Comparison of ENCODE assay signal across 35 mouse cellular contexts in the genomic region with DNA sequence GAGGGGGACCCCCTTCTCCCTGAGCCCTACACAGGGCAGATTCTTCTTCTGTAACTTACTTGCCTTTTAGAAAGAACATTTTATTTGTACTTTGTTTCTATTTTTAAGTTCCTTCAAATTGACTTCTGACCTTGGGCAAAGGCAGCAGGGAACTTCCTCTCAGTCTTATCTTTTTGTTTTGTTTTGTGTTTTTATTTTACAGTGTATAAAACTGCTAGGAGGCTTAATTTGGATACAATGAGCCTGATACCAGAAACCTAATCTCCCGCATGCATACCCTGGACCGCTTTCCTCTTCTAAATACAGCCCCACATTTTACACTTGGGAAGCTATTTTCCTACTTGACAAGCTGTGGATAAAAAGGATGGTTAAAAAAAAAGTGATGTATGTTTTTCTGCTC. TPM values are rescaled to one million over a fixed set of nuclear protein-coding genes. Genes with fewer than 3 reads are reported as not detected.
"Had no signal": no experiment of that assay in that cellular context is flagged by ENCODE, and none has a peak within 500 bp of the region (broad histone marks: within the 10 kb centered on the region; RNA-seq: fewer than 3 reads in every experiment).

No protein-coding gene starts in this region.

- H3K4me1 ChIP-seq: limb, embryonic 13.5 days; limb, embryonic 15.5 days; liver, embryonic 12.5 days; liver, embryonic 13.5 days; liver, embryonic 15.5 days; lung, embryonic 15.5 days; megakaryocyte, embryonic 14.5 days; midbrain, embryonic 12.5 days; midbrain, embryonic 13.5 days; midbrain, embryonic 15.5 days; neural tube, embryonic 12.5 days had no signal

- H3K9me3 ChIP-seq: limb, embryonic 10.5 days; limb, embryonic 12.5 days; limb, embryonic 13.5 days; limb, embryonic 15.5 days; liver, embryonic 12.5 days; liver, embryonic 13.5 days; liver, embryonic 15.5 days; lung, embryonic 15.5 days; megakaryocyte, embryonic 14.5 days; midbrain, embryonic 10.5 days; midbrain, embryonic 12.5 days; midbrain, embryonic 13.5 days; midbrain, embryonic 15.5 days; neural tube, embryonic 12.5 days had no signal

- H3K9ac ChIP-seq: limb, embryonic 12.5 days; limb, embryonic 13.5 days; limb, embryonic 15.5 days; liver, embryonic 12.5 days; liver, embryonic 13.5 days; liver, embryonic 14.5 days; liver, embryonic 15.5 days; liver, postnatal 0 days; lung, embryonic 14.5 days; lung, embryonic 15.5 days; midbrain, embryonic 12.5 days; midbrain, embryonic 13.5 days; midbrain, embryonic 15.5 days; neural tube, embryonic 12.5 days had no signal

- H3K27ac ChIP-seq: left cerebral cortex, adult 2 months; limb, embryonic 10.5 days; limb, embryonic 12.5 days; limb, embryonic 13.5 days; limb, embryonic 15.5 days; liver, embryonic 12.5 days; liver, embryonic 13.5 days; liver, embryonic 14.5 days; liver, embryonic 15.5 days; lung, embryonic 15.5 days; macrophage; midbrain, embryonic 10.5 days; midbrain, embryonic 12.5 days; midbrain, embryonic 13.5 days; midbrain, embryonic 15.5 days; neural tube, embryonic 12.5 days had no signal

- H3K4me2 ChIP-seq: limb, embryonic 12.5 days; limb, embryonic 13.5 days; limb, embryonic 15.5 days; liver, embryonic 11.5 days; liver, embryonic 12.5 days; liver, embryonic 13.5 days; liver, embryonic 15.5 days; lung, embryonic 14.5 days; lung, embryonic 15.5 days; midbrain, embryonic 12.5 days; midbrain, embryonic 13.5 days; midbrain, embryonic 15.5 days; neural tube, embryonic 12.5 days had no signal

- H3K36me3 ChIP-seq: limb, embryonic 10.5 days; limb, embryonic 12.5 days; limb, embryonic 13.5 days; limb, embryonic 15.5 days; liver, embryonic 12.5 days; liver, embryonic 13.5 days; liver, embryonic 15.5 days; lung, embryonic 15.5 days; midbrain, embryonic 10.5 days; midbrain, embryonic 12.5 days; midbrain, embryonic 13.5 days; midbrain, embryonic 15.5 days; neural tube, embryonic 12.5 days had no signal

- DNase-seq: left cerebral cortex, postnatal 4 days; liver; liver, embryonic 13.5 days; liver, postnatal 0 days; lung, adult 18-20 months; lung, adult 2 months; lung, embryonic 14.5 days; lung, postnatal 10 days; lung, postnatal 14 days; lung, postnatal 36 days; lung, postnatal 4 days had no signal

- ATAC-seq: liver, embryonic 12.5 days; liver, postnatal 0 days; lung, postnatal 0 days; midbrain, embryonic 13.5 days; midbrain, embryonic 15.5 days; midbrain, embryonic 16.5 days had no signal

- H3K27me3 ChIP-seq: limb, embryonic 12.5 days; limb, embryonic 13.5 days; limb, embryonic 15.5 days; liver, embryonic 13.5 days; liver, embryonic 15.5 days; lung, embryonic 15.5 days; megakaryocyte, embryonic 14.5 days; midbrain, embryonic 12.5 days; midbrain, embryonic 15.5 days; neural tube, embryonic 12.5 days had no signal

- H3K4me3 ChIP-seq: left cerebral cortex, adult 2 months; limb, embryonic 10.5 days; limb, embryonic 12.5 days; limb, embryonic 13.5 days; limb, embryonic 15.5 days; liver, embryonic 12.5 days; liver, embryonic 13.5 days; liver, embryonic 15.5 days; lung, embryonic 15.5 days; megakaryocyte, embryonic 14.5 days; midbrain, embryonic 10.5 days; midbrain, embryonic 12.5 days; midbrain, embryonic 13.5 days; midbrain, embryonic 15.5 days; myocyte; neural tube, embryonic 12.5 days had no signal

RNA-seq across cellular contexts. Expression of gene Sall1, which starts 35.2 kb away (rescaled TPM):
- total RNA-seq: megakaryocyte progenitor cell, adult 5-6 weeks; megakaryocyte, adult 5-6 weeks; megakaryocyte-erythroid progenitor cell, adult 5-6 weeks; monocyte, adult 5-6 weeks had no signal
- polyA plus RNA-seq: macrophage, myocyte had no signal
